Mouse (Mus musculus): ENCODE data around the gene Hcar2. TPM values are rescaled to one million over a fixed set of nuclear protein-coding genes. Genes with fewer than 3 reads are reported as not detected.

Hcar2 gene
- polyA plus RNA-seq, 1 experiment from 2014 or later = not detected

DNA sequence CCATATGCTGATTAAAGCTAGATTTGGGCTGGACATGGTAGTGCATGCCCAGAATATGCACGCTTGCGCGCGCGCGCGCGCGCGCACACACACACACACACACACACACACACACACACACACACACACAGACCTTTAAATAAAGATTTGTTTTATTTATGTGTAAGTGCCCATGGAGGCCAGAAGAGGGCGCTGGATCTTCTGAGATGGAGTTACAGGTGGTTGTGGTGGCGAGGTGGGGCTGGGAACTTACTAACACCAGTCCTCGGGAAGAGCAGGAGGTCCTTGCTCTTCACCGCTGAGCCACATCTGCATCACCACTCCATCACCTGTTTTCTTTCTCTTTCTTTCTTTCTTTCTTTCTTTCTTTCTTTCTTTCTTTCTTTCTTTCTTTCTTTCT lies 15.5 kb upstream of the Hcar2 start:
- no peak overlapping the region for H3K9ac ChIP-seq (ENCODE audit: low read length)
- 85% methylated on average over 14 of the region's 14 CpGs for WGBS
- no peaks in the 10 kb centered on the region for H3K9me3 ChIP-seq (ENCODE audit: control insufficient read depth, low read length)
- peaks cover 0 to 7% of the 10 kb centered on the region in 2 experiments; a peak in 1 of 4 replicates for H3K4me1 ChIP-seq (ENCODE audit: control insufficient read depth in 2 of 2, insufficient read depth in 2 of 2, low read length in 2 of 2)
- no peak for ATAC-seq (ENCODE audit: insufficient number of reproducible peaks, insufficient read depth, low FRiP score, low read depth)
- H3K27ac ChIP-seq (replicated peaks in 1 of 2; ENCODE audit: control insufficient read depth in 1 of 2, insufficient read depth in 1 of 2, low read depth in 2 of 2, low read length in 2 of 2) = no peak overlapping the region
- H3K4me2 ChIP-seq (ENCODE audit: low read length) = no peak overlapping the region
- 0 out of 2 replicates have a peak, but pooled peaks cover 3% of the 10 kb centered on the region for H3K27me3 ChIP-seq (ENCODE audit: control insufficient read depth, insufficient read depth, low read length)
- no peak overlapping the region for H3K4me3 ChIP-seq (ENCODE audit: control insufficient read depth in 1 of 2, insufficient read depth in 1 of 2, low read depth in 1 of 2, low read length in 2 of 2)
- no peaks in the 10 kb centered on the region for H3K36me3 ChIP-seq (ENCODE audit: control insufficient read depth, insufficient read depth, low read length)

DNA sequence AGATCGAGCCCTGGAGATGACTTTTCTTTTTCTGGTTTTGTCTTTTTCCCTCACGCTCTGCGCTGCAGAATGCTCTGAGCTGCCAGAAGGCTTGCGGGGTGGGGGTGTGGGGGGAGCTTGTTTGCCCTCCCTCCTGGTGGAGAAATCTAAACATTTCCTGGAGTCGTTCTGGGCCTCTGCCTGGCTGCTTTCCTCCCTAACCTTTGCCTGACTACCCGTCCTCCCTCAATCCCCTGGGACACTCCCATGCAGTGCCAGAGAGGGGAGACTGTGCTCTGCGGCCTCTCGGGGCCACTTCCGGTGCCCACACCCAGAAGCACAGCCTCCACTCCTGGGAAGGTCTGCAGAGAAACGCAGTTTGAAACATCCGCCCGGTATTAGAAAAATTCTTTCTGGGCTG lies 14.6 kb upstream of the Hcar2 start, which contains the start of gene Hcar1:
Gene Hcar1 (minus strand): TSS at position 93 of the 400 bp plus-strand sequence.
- Histone ChIP-seq H3K9me3 (ENCODE audit: control insufficient read depth, low read length) (no peaks in the 10 kb centered on the region), H3K27ac (replicated peaks in 1 of 2; ENCODE audit: control insufficient read depth in 1 of 2, insufficient read depth in 1 of 2, low read depth in 2 of 2, low read length in 2 of 2) (no peak within 1 kb of the TSS), H3K36me3 (ENCODE audit: control insufficient read depth, insufficient read depth, low read length) (no peaks in the 10 kb centered on the region), H3K4me1 (ENCODE audit: control insufficient read depth in 2 of 2, insufficient read depth in 2 of 2, low read length in 2 of 2) (peaks cover 0 to 7% of the 10 kb centered on the region in 2 experiments; a peak in 1 of 4 replicates), H3K4me2 (ENCODE audit: low read length) (0 out of 2 replicates have a peak within 1 kb of the TSS, but pooled peaks have one; percentile 16), H3K4me3 (ENCODE audit: control insufficient read depth in 1 of 2, insufficient read depth in 1 of 2, low read depth in 1 of 2, low read length in 2 of 2) (no peak within 1 kb of the TSS), H3K27me3 (ENCODE audit: control insufficient read depth, insufficient read depth, low read length) (0 out of 2 replicates have a peak, but pooled peaks cover 3% of the 10 kb centered on the region), H3K9ac (ENCODE audit: low read length) (no peak within 1 kb of the TSS)
- ATAC-seq (ENCODE audit: insufficient number of reproducible peaks, insufficient read depth, low FRiP score, low read depth) = no peak
- 51% methylated on average over 12 of the region's 12 CpGs for WGBS

DNA sequence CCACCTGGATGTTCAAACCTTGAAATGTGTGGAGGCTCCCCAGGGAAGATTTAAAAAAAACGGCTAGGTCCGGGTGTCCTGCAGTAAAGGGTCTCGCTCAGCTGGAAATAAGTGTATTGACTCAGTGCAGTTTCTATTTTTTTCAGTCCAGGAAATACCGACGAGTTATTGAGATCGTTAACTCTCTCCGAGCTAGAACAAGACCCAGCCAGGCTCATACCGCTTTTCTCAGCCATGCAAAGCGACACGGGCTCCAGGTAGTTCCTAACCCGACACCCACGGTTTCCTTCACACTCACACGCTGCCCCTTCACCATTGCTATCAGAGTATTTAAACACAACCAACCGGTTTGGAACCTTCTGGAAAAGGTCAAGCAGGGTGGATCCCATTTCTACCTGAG lies 12.8 kb upstream of the Hcar2 start:
- ATAC-seq (ENCODE audit: insufficient number of reproducible peaks, insufficient read depth, low FRiP score, low read depth) = no peak

DNA sequence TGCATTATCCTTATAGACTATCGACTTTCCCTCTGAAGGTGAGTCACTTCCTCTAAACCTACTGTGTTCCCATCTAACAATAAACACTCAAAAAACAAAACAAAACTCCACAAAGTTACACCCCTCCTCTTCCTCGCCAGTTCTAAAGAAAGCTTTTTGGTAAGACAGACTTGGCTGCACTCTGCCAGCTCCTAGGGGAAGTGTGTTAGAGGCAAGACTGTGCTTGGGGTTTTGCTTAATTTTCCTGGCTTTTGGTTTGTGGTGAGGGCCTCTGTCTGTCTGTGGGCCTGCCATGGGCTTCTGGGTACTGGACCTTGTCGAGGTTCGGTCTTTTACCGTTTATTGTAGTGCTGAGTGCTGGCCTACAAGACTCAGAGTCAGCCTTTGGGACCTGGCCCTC lies 8.9 kb upstream of the Hcar2 start:
- no peaks in the 10 kb centered on the region for H3K4me1 ChIP-seq (ENCODE audit: control insufficient read depth in 2 of 2, insufficient read depth in 2 of 2, low read length in 2 of 2)
- H3K4me2 ChIP-seq (ENCODE audit: low read length) = no peak overlapping the region
- H3K9me3 ChIP-seq (ENCODE audit: control insufficient read depth, low read length) = no peaks in the 10 kb centered on the region
- H3K36me3 ChIP-seq (ENCODE audit: control insufficient read depth, insufficient read depth, low read length) = no peaks in the 10 kb centered on the region
- H3K27ac ChIP-seq (replicated peaks in 1 of 2; ENCODE audit: control insufficient read depth in 1 of 2, insufficient read depth in 1 of 2, low read depth in 2 of 2, low read length in 2 of 2) = no peak overlapping the region
- H3K4me3 ChIP-seq (ENCODE audit: control insufficient read depth in 1 of 2, insufficient read depth in 1 of 2, low read depth in 1 of 2, low read length in 2 of 2) = no peak overlapping the region
- 80% methylated on average over 5 of the region's 5 CpGs for WGBS
- ATAC-seq (ENCODE audit: insufficient number of reproducible peaks, insufficient read depth, low FRiP score, low read depth) = no peak
- no peak overlapping the region for H3K9ac ChIP-seq (ENCODE audit: low read length)
- H3K27me3 ChIP-seq (ENCODE audit: control insufficient read depth, insufficient read depth, low read length) = 0 out of 2 replicates have a peak, but pooled peaks cover 3% of the 10 kb centered on the region

More for the DNA sequence above, 12.8 kb upstream of the Hcar2 start:
- 0 out of 2 replicates have a peak, but pooled peaks cover 3% of the 10 kb centered on the region for H3K27me3 ChIP-seq (ENCODE audit: control insufficient read depth, insufficient read depth, low read length)
- no peak overlapping the region for H3K4me2 ChIP-seq (ENCODE audit: low read length)
- WGBS = 66% methylated on average over 14 of the region's 14 CpGs
- H3K4me3 ChIP-seq (ENCODE audit: control insufficient read depth in 1 of 2, insufficient read depth in 1 of 2, low read depth in 1 of 2, low read length in 2 of 2) = no peak overlapping the region
- no peak overlapping the region for H3K9ac ChIP-seq (ENCODE audit: low read length)
- H3K36me3 ChIP-seq (ENCODE audit: control insufficient read depth, insufficient read depth, low read length) = no peaks in the 10 kb centered on the region
- H3K9me3 ChIP-seq (ENCODE audit: control insufficient read depth, low read length) = no peaks in the 10 kb centered on the region
- H3K4me1 ChIP-seq (ENCODE audit: control insufficient read depth in 2 of 2, insufficient read depth in 2 of 2, low read length in 2 of 2) = peaks cover 0 to 7% of the 10 kb centered on the region in 2 experiments; a peak in 1 of 4 replicates
- no peak overlapping the region for H3K27ac ChIP-seq (replicated peaks in 1 of 2; ENCODE audit: control insufficient read depth in 1 of 2, insufficient read depth in 1 of 2, low read depth in 2 of 2, low read length in 2 of 2)

DNA sequence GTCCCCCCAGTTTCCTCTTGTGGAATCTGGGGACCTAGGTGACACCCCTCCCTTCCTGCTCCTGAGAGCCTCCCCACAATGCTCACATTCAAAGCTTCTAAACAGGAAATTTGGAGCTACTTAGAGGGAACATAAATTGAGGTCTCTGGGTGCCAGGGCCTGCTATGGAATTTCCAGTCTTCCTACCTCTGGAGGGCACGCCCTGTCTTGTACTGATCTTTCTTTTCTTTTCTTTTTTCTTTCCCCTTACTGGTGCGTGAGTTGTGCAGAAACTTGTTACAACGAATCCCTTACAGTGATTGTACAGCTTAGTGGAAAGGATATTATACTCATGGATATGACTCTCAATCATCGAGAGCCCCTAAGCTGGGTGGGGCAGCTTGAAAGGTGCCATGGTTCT lies 4.3 kb upstream of the Hcar2 start:
- ATAC-seq (ENCODE audit: insufficient number of reproducible peaks, insufficient read depth, low FRiP score, low read depth) = no peak
- H3K4me3 ChIP-seq (ENCODE audit: control insufficient read depth in 1 of 2, insufficient read depth in 1 of 2, low read depth in 1 of 2, low read length in 2 of 2) = no peak overlapping the region
- H3K27me3 ChIP-seq (ENCODE audit: control insufficient read depth, insufficient read depth, low read length) = no peaks in the 10 kb centered on the region
- no peaks in the 10 kb centered on the region for H3K9me3 ChIP-seq (ENCODE audit: control insufficient read depth, low read length)
- no peaks in the 10 kb centered on the region for H3K4me1 ChIP-seq (ENCODE audit: control insufficient read depth in 2 of 2, insufficient read depth in 2 of 2, low read length in 2 of 2)
- H3K4me2 ChIP-seq (ENCODE audit: low read length) = no peak overlapping the region
- H3K9ac ChIP-seq (ENCODE audit: low read length) = no peak overlapping the region
- 84% methylated on average over 4 of the region's 4 CpGs for WGBS
- no peaks in the 10 kb centered on the region for H3K36me3 ChIP-seq (ENCODE audit: control insufficient read depth, insufficient read depth, low read length)
- no peak overlapping the region for H3K27ac ChIP-seq (replicated peaks in 1 of 2; ENCODE audit: control insufficient read depth in 1 of 2, insufficient read depth in 1 of 2, low read depth in 2 of 2, low read length in 2 of 2)

DNA sequence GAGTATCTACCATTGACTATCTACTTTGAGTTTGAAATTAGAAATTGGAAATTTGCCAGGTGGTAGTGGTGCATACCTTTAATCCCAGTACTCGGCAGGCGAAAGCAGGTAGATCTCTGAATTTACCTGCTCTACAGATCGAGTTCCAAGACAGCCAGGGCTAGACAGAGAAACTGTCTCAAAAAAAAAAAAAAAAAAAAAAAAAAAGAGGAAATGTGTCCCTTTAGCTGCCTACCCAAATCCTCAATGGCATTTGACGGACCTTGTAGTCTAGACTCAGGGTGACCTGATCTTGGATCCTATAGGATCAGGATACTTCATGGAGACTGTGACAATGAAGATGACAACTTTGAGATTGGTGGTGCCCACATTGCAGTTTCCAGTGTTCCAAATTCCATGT lies 1.2 kb upstream of the Hcar2 start:
- WGBS = 77% methylated on average over 4 of the region's 4 CpGs
- Histone ChIP-seq H3K4me1 (ENCODE audit: control insufficient read depth in 2 of 2, insufficient read depth in 2 of 2, low read length in 2 of 2) (no peaks in the 10 kb centered on the region), H3K9ac (ENCODE audit: low read length) (no peak overlapping the region), H3K27ac (replicated peaks in 1 of 2; ENCODE audit: control insufficient read depth in 1 of 2, insufficient read depth in 1 of 2, low read depth in 2 of 2, low read length in 2 of 2) (no peak overlapping the region), H3K4me3 (ENCODE audit: control insufficient read depth in 1 of 2, insufficient read depth in 1 of 2, low read depth in 1 of 2, low read length in 2 of 2) (no peak overlapping the region), H3K27me3 (ENCODE audit: control insufficient read depth, insufficient read depth, low read length) (no peaks in the 10 kb centered on the region), H3K4me2 (ENCODE audit: low read length) (no peak overlapping the region), H3K9me3 (ENCODE audit: control insufficient read depth, low read length) (no peaks in the 10 kb centered on the region), H3K36me3 (ENCODE audit: control insufficient read depth, insufficient read depth, low read length) (no peaks in the 10 kb centered on the region)
- ATAC-seq (ENCODE audit: insufficient number of reproducible peaks, insufficient read depth, low FRiP score, low read depth) = no peak

DNA sequence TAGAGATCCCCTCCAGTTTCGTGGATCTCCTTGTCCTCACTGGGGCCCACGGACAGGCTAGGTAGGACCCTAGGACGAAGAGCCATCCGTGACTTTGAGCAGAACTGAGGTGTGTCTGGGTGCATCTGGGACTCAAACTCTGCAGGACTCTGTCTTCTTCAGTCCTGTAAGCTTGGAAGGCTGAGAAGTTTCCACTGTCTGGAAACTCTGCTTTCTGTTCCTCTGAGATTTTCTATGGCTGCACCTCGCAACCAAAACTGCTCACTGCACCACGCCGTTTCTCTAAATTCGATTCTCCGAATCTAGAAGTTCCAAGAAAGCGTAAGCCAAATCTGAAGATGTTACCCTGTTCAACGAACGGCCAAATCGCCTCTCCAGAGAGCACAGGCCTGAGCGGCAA lies 1.4 kb downstream of the Hcar2 start:
- H3K4me3 ChIP-seq (ENCODE audit: control insufficient read depth in 1 of 2, insufficient read depth in 1 of 2, low read depth in 1 of 2, low read length in 2 of 2) = no peak overlapping the region
- no peak overlapping the region for H3K27ac ChIP-seq (replicated peaks in 1 of 2; ENCODE audit: control insufficient read depth in 1 of 2, insufficient read depth in 1 of 2, low read depth in 2 of 2, low read length in 2 of 2)
- no peaks in the 10 kb centered on the region for H3K36me3 ChIP-seq (ENCODE audit: control insufficient read depth, insufficient read depth, low read length)
- no peaks in the 10 kb centered on the region for H3K9me3 ChIP-seq (ENCODE audit: control insufficient read depth, low read length)
- H3K27me3 ChIP-seq (ENCODE audit: control insufficient read depth, insufficient read depth, low read length) = no peaks in the 10 kb centered on the region
- ATAC-seq (ENCODE audit: insufficient number of reproducible peaks, insufficient read depth, low FRiP score, low read depth) = no peak
- no peak overlapping the region for H3K4me2 ChIP-seq (ENCODE audit: low read length)
- H3K4me1 ChIP-seq (ENCODE audit: control insufficient read depth in 2 of 2, insufficient read depth in 2 of 2, low read length in 2 of 2) = no peaks in the 10 kb centered on the region
- H3K9ac ChIP-seq (ENCODE audit: low read length) = no peak overlapping the region
- WGBS = 84% methylated on average over 14 of the region's 14 CpGs
